Mouse (Mus musculus) spleen, postnatal 4 days (tissue): Measurements from ENCODE around the gene Stk38l.

Source experiments
- DNase-seq, 2 experiments: peaks; one replicate each; pipeline ENCODE4 v3.0.0; 2022; ENCODE audit warnings: low spot score in 2 of 2

Stk38l gene

GRCm38 (mm10) chr6:146724581-146725383 lies at the start of gene Stk38l:
Stk38l (plus strand) TSS chr6:146724995.
- DNase-seq = peak; percentile 92 to 97

- no peak for DNase-seq
Observed at GRCm38 (mm10) chr6:146676904-146677303, 47.9 kb upstream of the Stk38l start.

- no peak for DNase-seq
Observed at GRCm38 (mm10) chr6:146678136-146679070, 46.4 kb upstream of the Stk38l start.

- DNase-seq = no peak
Observed at GRCm38 (mm10) chr6:146683881-146684280, 40.9 kb upstream of the Stk38l start.

GRCm38 (mm10) chr6:146685781-146686308 lies 39.0 kb upstream of the Stk38l start:
- DNase-seq = peak; percentile 48 to 76

DNA sequence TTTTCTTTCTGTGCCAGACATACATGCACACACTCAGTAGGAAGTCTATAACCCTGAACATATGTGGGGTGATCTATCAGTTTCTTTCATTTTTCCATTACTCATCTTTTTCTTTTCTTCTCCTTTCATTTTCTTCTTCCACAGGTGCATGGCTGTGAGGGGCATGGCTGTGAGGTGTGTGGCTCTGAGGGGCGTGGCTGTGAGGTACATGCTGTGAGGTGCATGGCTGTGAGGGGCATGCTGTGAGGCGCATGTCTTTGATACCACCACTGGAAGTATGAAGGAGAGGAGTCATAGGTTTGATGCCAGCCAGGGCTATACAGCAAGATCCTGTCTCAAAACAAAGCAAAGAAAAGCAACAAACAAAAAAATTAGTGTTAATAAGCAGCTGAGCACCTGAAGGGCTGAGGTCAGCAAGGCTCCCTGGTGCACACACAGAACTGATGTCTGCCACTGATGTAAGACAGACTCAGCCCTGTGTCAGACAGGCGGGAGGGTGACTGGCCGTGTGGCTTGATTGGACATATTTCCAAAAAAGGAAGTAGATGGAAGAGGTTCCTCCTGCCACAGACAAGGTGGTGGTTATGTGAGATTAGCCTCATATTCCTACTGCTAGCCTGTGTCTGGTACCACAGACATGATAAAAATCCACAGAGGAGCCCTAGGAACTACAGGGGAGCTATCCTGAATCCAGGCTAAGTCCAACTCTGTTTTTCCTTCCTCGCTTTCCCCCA lies 38.2 kb upstream of the Stk38l start:
- DNase-seq = no peak

GRCm38 (mm10) chr6:146688010-146688409 lies 36.8 kb upstream of the Stk38l start:
- no peak for DNase-seq

DNA sequence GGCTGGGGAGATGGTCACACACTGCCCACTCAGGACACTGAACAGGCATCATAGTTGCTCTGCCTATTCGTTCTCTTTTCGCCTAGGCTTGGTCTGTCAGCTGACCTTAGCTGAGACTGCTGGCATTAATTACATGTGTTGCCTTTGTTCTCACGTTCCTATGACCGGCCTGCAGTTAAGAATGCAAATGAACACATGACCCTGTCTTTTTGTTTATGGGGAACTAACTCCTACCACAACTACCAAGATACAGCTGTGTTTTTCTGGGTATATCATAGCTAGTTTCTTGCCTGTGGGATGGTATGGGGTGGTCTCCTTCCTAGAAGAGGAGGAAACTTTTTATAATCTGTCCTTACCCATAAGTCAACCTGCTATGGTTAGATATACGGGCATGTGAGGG lies 35.9 kb upstream of the Stk38l start:
- DNase-seq = no peak

GRCm38 (mm10) chr6:146697767-146698166 lies 27.0 kb upstream of the Stk38l start:
- DNase-seq = no peak

- DNase-seq = peak in 1 of 2 experiments; percentile 55
Observed at GRCm38 (mm10) chr6:146698376-146698775, 26.4 kb upstream of the Stk38l start.

DNA sequence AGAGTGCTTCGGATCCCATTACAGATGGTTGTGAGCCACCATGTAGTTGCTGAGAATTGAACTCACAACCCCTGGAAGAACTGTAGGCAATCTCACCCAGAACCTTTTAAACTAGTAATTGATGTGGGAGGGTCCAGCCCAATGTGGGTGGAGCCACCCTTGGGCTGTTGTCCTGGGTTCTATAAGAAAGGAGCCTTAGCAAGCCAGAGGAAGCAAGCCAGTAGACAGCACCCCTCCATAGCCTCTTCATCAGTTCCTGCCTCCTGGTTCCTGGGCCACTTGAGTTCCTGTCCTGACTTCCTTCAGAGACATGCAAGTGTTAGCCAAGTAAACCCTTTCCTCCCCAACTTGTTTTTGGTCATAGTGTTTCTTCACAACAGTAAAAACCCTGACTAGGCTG lies 24.3 kb upstream of the Stk38l start:
- DNase-seq = peak in 1 of 2 experiments; percentile 30

- peak in 1 of 2 experiments; percentile 51 for DNase-seq
Observed at GRCm38 (mm10) chr6:146702126-146702881, 22.5 kb upstream of the Stk38l start.

DNA sequence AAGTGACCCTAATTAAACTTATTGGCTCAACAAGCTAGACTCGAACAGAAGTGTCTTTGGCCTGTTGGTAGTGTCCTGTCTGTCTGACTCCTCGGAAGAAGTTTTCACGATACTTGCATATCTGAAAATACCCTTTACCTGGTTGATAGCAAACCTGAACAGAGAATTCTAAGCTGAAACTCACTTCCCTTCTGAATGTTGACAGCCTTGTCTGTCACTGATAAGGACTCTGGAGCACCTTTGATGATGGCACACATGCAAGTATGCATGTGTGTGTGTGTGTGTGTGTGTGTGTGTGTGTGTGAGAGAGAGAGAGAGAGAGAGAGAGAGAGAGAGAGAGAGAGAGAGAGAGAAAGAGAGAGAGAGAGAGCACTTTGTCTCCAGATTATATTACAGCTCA lies 21.4 kb upstream of the Stk38l start:
- peak in 1 of 2 experiments; percentile 5 for DNase-seq

- DNase-seq = peak in 1 of 2 experiments; percentile 31
Observed at GRCm38 (mm10) chr6:146705631-146706030, 19.2 kb upstream of the Stk38l start.

DNA sequence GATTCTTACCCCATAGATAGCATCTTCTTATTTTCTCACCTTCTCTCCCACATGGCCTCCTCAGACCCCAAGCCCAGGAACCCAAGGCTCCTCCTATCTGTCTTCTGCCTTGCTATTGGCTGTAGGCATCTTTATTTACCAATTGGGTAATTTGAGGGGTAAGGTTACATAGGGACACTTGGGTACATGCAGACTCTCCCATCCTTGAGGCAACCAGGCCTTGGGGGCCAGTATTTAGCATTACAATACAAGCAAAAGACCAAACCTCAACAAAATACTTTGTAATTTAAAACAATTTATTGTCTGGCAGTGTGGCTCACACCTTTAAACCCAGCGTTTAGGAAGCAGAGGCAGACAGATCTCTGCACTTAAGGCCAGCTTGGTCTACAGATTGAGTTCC lies 5.2 kb upstream of the Stk38l start:
- peak in 1 of 2 experiments; percentile 12 for DNase-seq

GRCm38 (mm10) chr6:146723805-146724204 lies 990 bp upstream of the Stk38l start:
- DNase-seq = no peak

DNA sequence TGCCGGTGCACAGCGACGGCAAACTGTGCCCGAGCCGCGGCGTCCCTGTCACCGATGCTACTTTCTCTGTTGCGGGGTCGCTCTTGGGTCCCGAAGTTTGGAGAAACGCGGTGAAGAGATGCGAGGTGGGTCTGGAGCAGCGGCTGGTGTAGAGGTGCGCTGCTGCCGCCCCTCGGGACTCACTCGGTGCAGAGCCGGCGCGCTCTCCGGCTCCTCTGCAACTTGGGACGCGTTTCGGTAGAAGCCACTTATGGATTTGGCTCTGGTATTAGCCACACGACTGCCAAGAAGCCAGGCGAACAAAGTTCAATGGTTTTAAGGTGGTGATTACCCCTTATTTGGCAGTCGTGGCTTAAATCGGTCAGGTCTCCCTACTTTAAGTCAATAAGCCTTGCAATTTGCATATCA lies 593 bp downstream of the Stk38l start:
- DNase-seq = no peak

DNA sequence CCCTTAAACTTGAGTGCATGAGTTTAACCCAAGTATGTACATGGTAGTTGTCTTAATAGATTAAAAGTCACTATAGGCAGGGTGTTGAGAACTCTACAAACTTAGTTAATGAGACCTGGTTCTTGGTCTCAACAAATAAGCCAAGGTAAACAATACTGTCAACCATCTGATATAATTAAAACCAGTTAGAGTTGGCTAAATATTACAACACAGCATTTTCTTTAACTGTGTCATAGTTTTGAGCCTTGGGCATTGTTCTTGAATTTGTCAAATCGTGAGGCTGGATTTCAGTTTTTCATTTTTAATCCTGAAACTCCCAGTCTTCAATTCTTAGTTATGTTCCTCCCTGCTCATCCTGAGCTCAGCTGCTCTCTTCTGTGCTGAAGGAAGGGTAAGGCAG lies 6.2 kb downstream of the Stk38l start:
- no peak for DNase-seq

DNA sequence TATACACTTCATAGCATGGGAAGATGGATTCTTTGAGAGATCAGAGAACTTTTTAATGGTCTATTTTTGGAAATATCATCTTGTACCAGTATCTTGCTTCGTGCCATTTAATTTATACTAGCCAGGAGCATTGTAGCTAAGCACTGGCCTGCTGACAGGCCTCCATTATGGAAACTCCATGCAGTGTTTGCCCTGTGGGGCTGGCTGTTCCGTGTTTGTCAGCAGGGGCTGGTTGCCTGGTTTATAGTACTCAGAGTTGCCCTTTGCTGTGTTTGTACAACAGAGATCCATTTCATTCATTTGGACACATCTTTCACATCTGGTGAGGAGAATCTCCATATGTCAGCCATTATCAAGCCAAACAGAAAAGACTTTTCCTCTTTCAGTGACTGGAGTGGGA lies 6.9 kb downstream of the Stk38l start:
- no peak for DNase-seq

DNA sequence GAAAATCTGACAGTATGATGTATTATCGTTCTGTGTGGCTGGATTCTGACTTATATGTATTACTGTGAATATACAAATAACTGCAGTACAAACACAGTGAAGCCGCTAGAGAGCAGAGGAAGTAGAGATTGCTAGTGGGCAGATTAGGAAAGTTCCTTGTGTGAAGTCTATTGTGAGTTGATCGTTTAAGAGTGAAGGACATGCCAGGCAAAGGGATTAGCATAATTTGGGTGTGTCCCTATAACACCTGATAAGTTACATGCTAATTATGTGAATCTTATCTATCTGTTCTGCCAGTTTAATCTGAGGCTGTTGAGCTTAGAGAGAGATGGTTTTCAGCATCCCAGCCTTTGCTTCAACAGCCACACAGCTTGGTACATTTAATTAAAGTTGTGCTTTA lies 7.4 kb downstream of the Stk38l start:
- DNase-seq = peak in 1 of 2 experiments; percentile 19

- DNase-seq = no peak
Observed at GRCm38 (mm10) chr6:146732676-146733075, 7.9 kb downstream of the Stk38l start.
